Mouse (Mus musculus) ovary, postnatal 36 days (tissue): ENCODE data around the gene Naa15.

Experiments
- DNase-seq: peaks from one replicate; pipeline ENCODE4 v3.0.0; 2022; ENCODE audit warnings: low spot score, mixed read lengths

The Naa15 gene

DNA sequence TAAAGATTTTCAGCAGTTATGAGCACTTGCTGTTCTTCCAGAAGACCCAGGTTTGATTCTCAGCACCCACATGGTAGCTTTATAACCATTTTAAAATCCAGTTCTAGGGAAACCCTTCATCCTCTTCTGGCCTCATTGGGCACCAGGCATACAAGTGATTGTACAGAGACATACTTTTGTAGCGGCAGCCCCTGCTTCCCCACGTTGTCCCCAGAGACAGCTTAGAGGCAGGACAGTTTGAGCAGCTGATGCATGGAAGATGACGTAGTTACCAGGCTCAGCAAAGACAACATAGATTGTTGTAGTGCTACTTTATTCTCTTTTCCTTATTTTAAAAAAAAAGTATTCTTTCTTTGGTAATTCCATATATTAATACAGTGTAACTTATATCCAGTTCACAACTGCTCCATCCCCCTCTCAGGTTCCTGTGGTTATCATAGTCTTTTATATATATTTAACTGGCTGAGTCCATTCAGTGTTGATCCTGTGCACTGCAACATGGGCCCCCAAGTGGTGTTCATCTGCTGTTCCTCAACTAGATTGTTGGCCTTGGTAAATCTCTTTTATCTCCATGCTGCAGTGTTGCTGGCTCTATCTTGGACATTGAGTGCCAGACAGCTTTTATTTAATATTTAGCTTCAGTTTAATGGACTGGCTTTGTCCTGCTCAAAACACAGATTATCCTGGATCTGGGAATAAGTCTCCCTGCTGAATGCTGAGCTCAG is 20.1 kb downstream of the Naa15 start:
- no peak for DNase-seq

DNA sequence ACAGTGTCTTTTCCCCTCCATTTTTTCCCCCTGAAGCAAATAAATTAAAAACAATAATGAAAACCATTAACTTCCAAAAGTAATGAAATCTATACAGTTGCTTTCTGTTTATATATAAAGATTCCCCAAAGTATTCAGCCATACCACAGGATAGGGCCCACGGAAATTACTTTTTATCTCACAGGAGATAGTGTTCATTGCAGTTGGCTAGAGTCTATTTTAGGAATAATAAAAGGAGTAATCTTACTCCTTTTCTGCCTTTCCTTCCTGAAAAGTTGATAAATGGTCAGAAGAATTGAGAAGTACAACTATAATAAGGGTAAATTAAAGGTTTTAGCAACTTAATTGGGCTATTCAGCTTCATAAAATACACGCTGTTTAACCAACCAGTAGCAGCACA is 53.6 kb downstream of the Naa15 start:
- DNase-seq, result no peak

DNA sequence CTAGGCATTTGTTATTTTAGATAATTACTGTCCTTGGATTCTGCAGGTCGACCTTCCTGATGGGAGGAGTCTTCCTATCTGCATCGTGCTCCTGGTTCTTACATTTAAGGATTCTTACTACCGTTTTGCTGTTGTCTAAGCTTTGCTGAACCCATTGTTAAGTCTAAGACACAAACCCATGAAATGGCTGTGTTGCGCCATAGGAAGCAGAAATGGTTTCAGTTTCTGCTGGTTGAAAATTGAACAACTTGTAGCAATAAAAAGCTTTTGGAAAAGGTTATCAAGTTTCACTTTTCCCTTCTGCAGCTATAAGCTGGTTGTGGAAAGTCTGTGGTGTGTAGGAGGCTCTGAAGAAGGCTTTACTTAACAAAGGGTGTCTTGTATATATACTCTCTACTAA is 60.8 kb downstream of the Naa15 start:
- DNase-seq, result no peak

DNA sequence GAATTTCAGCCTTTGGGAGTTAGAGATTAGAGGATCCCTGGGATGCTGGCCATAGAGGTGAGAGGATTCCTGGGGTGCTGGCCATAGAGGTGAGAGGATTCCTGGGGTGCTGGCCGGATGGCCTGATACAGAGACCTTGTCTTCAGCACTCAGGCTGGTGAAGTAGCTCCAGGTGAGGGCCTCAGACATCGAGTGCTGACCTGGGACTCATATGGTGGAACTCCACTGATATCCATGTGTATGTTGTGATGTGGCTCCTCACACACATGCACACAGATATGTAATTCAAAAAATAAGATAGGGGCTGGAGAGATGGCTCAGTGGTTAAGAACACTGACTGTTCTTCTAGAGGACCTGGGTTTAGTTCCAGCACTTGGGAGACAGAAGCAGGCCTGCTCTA is 64.9 kb downstream of the Naa15 start:
- no peak for DNase-seq

DNA sequence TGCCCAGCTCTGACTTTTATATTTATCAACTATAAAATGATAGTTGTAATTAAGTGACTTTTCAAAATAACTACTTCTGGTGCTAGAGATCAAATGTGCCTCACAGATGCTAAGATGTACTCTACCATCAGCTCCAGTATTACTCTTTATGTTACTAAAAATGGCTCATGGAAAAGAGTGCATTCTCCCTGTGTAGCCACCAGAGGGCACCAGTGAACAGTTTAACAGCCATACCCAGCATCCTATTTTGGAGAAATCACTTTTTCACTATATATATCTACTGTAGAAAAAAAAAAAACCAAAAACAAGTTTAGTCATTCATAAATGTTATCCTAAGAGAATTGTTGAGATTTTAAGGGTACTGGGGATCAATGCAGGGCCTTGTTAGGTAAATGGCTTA is 66.1 kb downstream of the Naa15 start:
- no peak for DNase-seq

DNA sequence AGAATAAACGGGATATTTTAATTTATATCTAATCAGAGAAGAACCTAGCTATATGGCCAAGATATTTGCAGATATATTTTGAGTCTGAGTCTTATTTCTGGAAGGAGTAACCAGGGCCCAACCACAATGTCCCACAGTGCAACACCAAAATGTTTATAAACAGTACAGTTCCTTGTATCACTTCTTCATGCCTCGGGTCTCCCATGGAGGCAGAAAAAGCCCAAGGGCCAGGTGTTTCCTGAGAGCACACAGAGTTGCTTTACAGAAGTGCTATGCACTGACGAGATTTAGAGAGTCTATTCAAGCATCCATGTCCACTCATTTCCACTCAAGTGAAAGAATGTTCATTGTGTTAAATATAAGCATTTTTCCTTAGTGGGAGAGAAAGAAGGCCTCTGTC is 66.9 kb downstream of the Naa15 start:
- no peak for DNase-seq

DNA sequence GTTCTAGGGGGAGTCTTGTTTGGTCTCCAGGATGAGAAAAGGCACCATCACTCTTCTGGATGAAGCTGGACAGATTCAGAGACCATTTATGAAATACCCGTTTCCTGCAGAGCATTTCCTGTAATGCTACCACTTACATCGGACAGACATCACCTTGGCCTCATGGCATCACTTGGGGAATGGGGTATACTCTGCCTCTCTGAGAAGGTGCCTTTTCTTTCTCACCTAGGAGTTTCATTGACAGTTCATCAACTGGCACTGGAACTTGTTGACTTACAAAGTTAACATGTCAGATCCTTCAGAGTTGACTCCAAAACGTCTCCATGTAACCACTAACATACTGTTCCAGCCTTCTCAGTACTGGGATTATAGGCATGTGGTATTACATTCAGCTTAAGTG is 67.8 kb downstream of the Naa15 start:
- DNase-seq, result no peak

DNA sequence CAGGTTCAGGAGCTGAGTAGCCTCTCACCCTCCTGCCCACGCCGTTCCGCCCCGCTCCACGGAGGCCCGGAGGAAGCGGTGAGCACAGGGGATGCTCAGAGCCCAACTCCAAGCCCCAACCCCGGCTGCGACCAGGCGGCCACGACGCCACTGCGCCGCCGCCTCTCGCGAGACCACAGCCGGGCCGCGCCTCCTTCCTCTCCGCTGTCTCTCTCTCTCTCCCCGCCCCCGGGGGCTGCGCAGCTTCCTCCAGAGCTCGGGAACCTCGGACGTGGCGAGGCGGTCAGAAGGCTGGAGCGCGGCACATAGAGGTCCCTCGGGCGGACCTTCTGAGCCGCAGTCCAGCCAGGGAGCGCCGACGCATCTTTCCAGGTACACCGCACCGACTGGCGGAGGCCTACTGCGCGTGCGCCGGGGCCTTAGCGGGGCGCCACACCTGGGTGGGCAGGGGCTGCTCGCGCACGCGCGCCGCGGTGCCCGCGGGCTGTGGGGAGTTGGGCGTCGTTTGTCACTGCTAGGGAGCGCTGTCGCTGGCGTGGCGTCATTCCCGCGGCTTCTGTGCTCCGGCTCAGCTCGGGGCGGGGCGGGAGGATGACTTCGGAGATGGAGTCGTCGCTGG is 68.9 kb downstream of the Naa15 start, which contains the start of gene Rab33b:
Rab33b (plus strand) TSS at position 180 of the 619 bp plus-strand sequence.
- peak; percentile 97 for DNase-seq

DNA sequence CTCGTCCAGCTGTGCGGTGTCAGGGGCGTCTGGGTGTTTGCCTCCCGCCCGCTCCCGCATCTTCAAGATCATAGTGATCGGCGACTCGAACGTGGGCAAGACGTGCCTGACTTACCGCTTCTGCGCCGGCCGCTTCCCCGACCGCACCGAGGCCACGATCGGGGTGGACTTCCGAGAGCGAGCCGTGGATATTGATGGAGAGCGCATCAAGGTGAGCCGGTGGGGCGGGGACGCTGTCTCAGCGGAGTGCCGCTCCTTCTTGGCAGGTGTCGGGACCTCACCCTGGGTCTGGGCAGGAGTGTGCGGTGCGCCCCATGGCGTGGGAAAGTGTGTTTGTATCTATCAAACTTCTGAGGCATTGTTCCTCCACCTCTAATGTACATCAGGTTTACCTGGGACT is 69.4 kb downstream of the Naa15 start:
- no peak for DNase-seq

DNA sequence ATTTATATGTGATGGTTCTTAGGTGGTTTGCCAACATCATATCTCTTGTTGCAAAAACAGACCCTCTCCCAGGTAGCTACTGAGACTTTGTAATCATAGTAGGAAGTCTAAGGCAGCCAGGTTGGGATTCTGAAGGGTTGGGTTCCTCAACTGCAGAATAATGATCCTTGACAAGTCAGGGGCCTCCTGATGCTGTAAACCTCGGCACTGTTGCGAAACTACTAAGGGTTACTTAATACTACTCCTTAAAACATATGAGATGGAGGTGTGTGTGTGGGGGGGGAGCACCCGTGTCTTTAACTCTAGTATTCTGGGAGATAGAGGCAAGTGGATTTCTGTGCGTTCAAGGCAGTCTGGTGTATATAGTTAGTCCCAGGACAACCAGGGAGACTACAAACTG is 70.4 kb downstream of the Naa15 start:
- DNase-seq, result no peak

DNA sequence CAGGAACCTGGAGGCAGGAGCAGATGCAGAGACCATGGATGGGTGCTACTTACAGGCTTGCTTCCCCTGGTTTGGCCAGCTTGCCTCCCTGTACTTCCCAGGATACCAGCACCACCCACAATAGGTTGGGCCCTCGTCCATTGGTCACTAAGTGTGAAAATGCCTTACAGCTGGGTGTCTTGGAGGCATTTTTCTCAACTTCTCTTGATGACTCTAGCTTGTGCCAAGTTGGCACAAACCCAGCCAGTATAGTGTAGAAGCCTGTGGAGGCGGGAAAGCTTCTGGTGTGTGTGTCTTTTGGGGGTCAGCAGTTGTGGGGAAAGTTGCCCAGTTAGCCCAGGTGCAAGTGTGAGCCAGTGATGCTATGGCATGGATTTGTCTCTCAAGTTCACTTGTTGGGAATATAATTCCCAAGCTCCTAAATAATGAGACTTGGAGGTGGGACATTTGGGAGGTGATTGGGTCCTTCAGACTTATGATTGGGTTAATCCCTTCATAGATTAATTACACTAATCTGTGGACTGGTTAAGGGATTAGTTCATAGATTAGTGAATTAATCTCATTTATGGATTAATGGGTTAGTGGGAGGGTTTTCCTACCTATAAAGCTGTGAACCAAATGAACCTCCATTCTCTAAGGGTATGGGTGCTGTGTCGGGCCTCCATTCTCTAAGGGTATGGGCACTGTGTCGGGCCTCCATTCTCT is 71.7 kb downstream of the Naa15 start:
- no peak for DNase-seq

DNA sequence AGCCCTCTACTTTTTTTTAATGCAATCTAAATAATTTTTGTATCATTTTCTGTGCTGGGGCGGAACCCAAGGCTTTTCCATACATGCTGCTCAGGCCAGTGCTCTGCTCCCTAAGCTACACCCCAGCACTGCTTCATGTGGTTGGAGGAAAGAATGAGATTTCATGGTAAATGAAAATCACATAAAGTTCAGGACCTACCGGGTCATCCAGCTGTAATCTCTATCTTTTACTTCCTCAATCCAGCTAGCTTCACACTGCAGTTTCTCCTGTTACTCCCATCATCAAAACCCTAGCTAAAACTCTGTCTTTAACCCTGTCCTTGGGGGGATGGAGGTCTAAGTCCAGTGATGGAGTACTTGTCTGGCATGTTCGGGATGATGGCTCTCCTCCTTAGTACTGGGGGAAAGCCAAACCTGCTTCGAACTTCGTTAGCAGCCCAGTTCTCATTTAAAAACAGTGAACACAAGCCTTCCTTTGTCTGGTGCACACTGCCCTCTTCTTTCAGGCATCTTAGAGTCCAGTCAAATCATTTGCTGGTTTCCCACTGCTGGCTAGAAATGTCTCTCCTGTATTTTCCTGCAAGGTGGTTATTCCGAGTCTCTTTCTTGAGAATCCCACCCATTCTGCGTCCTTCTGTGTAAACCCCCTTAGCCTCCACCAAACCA is 75.3 kb downstream of the Naa15 start:
- DNase-seq, result no peak

DNA sequence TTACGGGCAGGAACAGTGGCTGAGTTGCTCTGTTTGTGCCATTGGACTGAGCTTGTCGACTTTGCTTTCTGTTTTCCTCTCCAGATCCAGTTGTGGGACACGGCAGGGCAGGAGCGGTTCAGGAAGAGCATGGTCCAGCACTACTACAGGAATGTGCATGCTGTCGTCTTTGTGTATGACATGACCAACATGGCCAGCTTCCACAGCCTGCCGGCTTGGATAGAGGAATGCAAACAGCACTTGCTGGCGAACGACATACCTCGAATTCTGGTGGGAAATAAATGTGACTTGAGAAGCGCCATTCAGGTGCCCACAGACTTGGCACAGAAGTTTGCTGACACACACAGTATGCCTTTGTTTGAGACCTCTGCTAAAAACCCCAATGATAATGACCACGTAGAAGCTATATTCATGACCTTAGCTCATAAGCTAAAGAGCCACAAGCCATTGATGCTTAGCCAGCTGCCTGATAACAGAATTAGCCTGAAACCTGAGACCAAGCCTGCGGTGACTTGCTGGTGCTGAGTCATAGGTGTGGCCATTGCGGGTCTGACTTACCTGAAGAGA is 78.4 kb downstream of the Naa15 start:
- DNase-seq, result no peak

DNA sequence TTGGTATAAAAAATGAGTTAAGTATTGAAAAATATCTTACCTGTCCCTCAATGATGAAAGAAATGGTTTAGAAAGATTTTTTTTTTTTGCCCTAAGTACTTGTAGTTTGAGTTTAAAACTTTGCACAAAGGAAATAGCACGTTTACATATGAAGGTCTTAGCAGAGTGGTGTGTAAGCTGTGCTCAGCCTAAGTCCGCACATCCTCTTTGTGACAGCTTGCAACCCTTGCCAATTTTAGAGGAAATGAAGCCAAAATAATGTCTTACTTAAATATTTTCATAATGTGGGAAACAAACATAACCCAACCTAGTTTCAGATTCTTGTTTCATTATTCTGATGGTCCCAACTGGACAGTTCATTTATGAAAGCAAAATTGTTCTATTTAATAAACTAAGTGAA is 79.5 kb downstream of the Naa15 start:
- DNase-seq, result no peak

DNA sequence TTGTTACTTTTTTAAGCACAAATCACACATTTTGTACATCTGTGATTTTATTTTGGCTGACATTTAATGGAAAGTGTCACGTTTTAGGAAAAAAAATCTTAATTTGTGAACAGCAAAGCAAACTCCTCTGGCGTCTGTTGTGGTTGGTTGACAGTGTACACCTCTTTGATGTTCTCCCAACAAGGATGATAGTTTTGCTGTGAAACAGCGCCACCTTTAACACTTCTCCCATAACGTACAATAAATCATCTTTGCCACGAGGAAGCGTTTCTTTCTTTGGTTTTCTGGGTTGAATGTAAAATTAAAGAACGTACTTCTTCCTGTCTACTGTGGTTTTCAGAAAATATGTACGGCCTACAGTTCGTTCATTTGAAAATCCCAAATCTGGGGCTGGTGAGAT is 80.7 kb downstream of the Naa15 start:
- DNase-seq, result no peak

DNA sequence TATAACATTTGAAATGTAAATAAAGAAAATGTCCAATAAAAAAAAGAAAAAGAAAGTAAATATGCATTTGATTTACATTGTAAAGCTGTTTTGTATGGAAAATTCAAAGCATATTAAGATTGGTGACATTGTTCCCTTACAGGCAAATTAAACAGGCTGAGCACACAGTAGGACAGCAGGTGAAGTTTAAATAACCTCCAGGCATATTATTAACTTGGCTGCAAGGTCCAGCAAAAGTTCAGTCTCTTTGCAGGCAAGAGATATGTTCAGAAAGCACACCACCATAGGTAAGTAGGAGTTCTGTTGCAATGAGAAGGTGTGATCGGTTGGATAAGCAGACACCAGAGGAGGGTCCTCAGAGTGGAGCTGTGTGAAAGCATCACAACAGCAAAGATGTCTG is 83.0 kb downstream of the Naa15 start:
- no peak for DNase-seq

DNA sequence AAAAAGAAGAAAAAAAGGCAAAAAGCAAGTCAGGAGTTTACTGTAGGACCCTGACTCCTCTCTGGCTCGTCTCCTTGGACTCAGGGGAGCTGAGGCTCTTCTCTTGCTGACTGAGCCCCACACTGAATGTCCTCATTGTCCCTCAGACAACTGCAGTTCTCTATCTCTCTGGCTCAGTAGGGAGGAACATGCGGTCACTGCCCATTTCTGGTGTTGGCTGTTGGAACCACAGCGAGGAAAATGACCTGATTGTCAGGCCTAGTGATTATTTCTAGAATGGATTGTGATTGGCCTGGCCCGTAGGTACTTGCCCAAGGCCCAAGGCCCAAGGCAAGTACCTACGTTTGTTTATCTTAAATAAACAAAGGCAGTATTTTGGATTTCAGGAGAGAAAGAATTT is 83.7 kb downstream of the Naa15 start:
- DNase-seq, result no peak

DNA sequence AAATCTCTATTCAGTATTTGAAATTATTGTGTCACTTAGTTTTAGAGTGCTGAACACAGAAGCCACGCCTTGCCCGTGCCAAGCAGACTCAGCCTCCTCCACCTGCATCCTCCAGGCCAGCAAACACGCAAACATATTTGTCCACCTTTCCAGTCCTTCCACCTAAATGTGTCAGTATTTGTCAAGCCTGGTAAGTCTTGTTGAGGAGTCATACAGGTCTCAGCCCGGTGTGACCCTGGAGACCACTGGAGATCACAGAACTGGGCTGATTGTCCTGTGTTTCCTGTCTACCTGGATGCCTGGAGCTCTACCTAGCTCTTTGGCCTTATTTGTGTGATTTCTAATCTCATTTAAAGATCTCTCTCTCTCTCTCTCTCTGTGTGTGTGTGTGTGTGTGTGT is 84.9 kb downstream of the Naa15 start:
- DNase-seq, result no peak

DNA sequence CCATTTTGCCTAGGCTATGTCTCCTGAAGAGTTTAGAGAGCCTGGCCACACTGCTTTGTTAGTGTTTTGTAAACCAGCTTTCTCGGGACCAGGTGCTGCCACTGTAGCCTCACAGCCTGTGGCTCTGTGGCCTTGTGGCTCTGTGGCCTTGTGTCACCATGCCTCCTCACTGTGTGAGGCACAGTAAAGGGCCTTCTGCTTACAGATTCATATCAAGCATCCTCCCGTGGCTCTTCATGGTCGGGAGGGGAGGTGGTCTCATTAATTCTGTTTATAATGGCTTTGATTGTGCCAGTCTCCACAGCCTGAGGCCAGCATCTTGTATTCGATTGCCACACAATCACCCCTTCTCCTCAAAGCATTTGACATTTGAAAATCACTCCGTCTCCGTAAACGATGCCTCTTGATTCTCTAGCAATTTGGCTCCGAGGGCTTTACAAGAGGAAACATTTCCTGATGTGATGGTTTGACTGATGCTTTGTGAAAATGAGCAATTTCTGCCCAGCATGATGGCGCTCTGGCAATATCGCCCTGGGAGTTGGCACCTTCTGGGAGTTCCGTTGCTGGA is 89.5 kb downstream of the Naa15 start:
- no peak for DNase-seq

DNA sequence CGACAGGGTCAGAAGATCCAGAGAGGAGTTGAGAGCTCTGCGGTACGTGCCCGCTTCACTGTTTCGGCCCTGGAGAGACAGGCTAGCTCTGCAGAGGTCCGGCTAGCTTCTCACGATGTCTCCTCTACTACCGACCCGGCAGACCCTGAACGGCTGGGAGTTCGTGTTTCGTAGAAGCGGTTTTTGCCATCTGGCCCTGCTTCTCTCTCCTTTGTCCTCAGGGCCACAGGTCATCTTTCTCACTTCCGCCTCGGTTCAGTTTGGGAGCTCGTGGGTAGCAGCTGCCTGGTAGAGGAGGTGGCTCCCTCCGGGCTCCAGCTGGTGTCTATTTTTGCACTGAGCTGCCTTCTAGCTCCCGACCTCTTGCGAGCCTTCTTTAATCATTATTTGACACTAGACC is 90.5 kb downstream of the Naa15 start:
- no peak for DNase-seq

DNA sequence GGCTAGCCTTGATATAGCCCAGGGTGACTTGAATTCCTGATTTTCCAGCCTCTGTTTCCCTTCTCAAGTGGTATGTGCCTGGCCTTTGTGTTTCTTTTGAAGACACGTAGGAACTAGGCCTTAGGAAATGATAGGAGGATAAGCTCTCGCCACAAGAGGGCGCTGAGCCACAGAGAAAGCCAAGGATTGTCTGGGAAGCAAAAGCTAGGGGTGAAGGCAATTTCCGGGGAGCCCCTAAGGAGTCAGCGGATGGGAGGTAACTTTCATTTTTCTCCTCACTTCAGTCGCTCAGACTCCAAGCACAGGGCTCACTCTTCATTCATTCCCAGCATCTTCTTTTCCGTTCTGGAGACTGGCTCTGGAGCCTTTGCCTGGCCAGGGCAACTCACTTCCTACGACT is 96.0 kb downstream of the Naa15 start:
- DNase-seq, result peak; percentile 69

DNA sequence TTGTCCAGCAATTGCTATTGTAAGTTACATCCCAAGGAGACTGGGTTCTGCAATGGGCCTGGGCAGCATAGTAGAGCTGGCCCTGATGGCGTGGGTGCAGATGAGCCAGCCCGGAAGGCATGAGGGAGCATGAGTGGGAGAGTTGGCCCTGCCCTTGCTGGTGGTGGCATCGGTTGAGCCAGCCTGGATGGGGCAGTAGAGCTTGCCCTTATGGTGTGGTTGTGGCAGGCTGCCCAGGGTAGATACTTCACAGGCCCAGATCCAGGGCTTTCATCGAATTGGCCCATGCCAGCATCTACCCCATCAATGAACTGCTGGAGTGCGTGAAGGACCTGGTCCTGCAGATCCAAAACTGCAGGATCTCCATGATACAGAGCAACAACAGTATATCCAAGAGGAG is 97.0 kb downstream of the Naa15 start:
- no peak for DNase-seq
